Mouse (Mus musculus) frontal cortex, postnatal 14 days (tissue): ENCODE measurements around the gene Pramef25.
"Not testable (repeated sequence)": the region's sequence is repeated elsewhere in the genome, so short reads cannot be mapped to it uniquely, and the experiment has no call there.

ENCODE experiments used
- DNase-seq, 2 experiments: peaks; one replicate each; pipeline ENCODE4 v3.0.0; 2022; ENCODE audit warnings: low spot score in 2 of 2

Gene Pramef25

GRCm38 (mm10) chr4:143950916-143951315 is at the start of gene Pramef25:
Gene Pramef25 (minus strand): TSS chr4:143951016.
- not testable (repeated sequence) for DNase-seq

- DNase-seq, result not testable (repeated sequence)
These were observed 43.5 kb upstream of the Pramef25 start, which contains the start of gene Pramef17 for GRCm38 (mm10) chr4:143994269-143994668. Gene Pramef17 (minus strand): TSS chr4:143994369.

DNA sequence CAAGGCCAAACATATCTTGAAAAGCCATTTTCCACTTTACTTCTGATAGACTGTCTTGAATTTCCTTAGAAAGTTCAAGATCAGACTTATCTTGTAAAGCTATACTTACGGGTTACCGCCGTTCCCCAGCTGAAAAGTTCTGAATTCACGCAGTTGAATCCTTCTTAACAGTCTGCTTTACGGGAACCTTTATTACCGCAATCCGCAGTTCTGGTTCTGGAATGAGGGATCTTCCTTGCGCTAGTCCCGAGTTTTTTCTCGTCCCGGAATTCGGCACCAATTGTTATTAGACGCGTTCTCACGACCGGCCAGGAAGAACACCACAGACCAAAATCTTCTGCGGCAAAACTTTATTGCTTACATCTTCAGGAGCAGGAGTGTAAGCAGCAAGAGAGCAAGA is 37.3 kb upstream of the Pramef25 start:
- peak; percentile 52 to 60 for DNase-seq

GRCm38 (mm10) chr4:143987475-143987941 is 36.7 kb upstream of the Pramef25 start:
- DNase-seq, result peak; percentile 48 to 61

DNA sequence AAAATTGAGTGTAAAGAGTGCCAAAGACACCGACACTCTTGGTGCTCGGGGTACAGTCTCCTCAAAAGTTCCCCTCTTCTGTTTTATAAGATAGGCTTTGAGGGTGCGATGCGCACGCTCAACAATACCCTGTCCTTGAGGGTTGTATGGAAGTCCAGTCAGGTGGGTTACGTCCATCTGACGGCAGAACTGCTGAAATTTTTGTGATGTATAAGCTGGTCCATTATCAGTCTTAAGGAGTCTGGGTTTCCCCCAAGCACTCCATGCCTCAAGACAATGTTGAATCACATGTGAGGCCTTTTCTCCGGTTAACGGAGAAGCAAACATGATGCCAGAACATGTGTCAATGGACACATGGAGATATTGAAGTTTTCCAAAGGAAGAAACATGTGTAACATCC is 34.9 kb upstream of the Pramef25 start:
- DNase-seq, result peak; percentile 34 to 49

GRCm38 (mm10) chr4:143985165-143985564 is 34.3 kb upstream of the Pramef25 start:
- DNase-seq, result peak; percentile 5 to 7

DNA sequence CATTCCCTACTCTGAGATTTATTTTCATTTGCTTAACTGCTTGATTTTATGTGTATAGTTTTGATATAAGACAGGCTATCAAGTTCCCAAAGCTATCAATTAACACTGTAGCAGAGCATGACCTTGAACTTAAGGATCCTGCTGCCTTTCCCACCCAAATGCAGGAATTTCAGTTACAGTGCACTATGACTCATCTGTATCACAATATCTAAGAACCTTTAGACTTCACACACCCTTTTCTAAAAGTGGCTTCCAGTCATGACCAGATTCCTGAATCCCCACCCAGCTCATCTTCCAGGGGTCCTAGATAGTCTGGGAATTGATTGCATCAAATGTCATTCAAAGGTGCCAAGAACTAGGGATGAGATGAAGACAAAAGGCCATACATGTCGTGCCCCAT is 32.6 kb upstream of the Pramef25 start:
- DNase-seq, result not testable (repeated sequence)

DNA sequence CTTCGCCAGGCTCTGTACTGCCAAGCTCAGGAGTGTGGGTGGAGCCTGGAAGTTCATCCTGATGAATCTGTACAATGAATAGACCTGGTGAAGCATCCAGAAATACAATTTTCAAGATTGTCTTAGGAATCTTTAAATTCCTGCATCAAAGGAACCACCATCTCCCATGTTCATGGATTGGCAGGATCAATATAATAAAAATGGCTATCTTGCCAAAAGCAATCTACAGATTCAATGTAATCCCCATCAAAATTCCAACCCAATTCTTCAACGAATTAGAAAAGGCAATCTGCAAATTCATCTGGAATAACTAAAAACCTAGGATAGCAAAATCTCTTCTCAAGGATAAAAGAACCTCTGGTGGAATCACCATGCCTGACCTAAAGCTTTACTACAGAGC is 16.0 kb upstream of the Pramef25 start, which contains the start of gene Gm13101:
Gene Gm13101 (minus strand): TSS at position 101 of the 400 bp plus-strand sequence.
- DNase-seq, result not testable (repeated sequence)

- DNase-seq, result not testable (repeated sequence)
These were observed 50.5 kb downstream of the Pramef25 start, which contains the start of gene Pramef6 for GRCm38 (mm10) chr4:143900280-143900679. Gene Pramef6 (minus strand): TSS chr4:143900380.
